ENCODE assay signal across 8 mouse cellular contexts in the genomic region with DNA sequence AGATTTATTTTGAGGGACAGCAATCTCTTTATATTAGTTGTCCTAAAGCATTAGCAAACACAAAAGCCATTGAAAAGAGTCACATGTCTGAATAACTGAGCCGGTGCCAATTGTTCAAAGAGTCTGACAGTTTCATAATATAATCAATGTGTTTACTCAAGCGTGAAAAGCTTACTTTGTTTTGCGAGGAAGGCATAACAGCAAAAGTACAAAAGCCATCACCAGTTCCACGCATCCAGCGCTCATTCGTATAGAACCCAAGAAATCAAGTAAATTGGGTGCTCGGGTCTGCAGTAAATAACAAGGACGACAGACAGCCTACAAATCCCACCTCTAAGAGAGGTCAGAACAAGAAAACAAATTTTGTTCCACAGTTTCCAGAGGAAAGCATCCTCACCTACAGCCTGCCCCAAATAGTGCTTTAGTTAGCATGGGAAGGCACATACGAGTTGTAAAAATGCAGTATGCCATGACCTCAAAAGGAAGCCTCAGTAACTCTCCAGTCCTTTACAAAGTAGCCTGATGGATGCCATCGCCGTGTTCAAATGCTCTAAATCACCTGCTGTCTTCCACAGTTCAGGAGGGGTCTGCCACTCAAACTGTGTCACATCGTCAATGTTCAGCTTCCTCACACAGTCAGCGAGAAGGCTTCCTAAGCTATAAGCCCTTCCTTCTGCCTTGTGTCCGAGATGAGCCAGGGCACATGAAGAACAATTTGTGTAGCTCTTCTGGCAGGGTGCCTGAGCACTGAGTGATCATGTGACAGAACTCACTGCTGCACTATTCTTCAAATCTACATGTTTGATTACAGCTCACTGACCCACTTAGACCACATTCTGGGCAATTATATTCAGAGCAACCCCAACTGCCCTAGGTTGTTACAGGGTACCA. TPM values are rescaled to one million over a fixed set of nuclear protein-coding genes. Genes with fewer than 3 reads are reported as not detected.
DNase-seq lines count a peak whose midpoint lies in the region; ATAC-seq and TF ChIP-seq lines count a peak whose summit lies in the region.

No protein-coding gene starts in this region.

- H3K9ac ChIP-seq in kidney, embryonic 16.5 days (replicated peaks; ENCODE audit: low read length): no peak overlapping the region
- H3K9ac ChIP-seq in forebrain, embryonic 11.5 days (ENCODE audit: low read length): no peak overlapping the region
- H3K9ac ChIP-seq in hindbrain, embryonic 16.5 days (ENCODE audit: low read depth, low read length): no peak overlapping the region

- peaks cover 6% of the 10 kb centered on the region; the same call in 1 of the 2 replicates for H3K4me1 ChIP-seq in kidney, adult 2 months (ENCODE audit: control insufficient read depth, insufficient read depth, low read length)
- H3K4me1 ChIP-seq in kidney, embryonic 16.5 days (ENCODE audit: insufficient read depth, low read length): peaks cover 10% of the 10 kb centered on the region
- H3K4me1 ChIP-seq in forebrain, embryonic 11.5 days (replicated peaks; ENCODE audit: control insufficient read depth, insufficient read depth, low read length): peaks cover 7% of the 10 kb centered on the region; the same call in 1 of the 2 replicates
- H3K4me1 ChIP-seq in hindbrain, embryonic 16.5 days (ENCODE audit: control insufficient read depth, insufficient read depth, low read depth, low read length): peaks cover 10% of the 10 kb centered on the region

- no peak for TF ChIP-seq POLR2A in kidney, adult 2 months (IDR thresholded peaks at IDR 0.05; ENCODE audit: low read depth, low read length)

- DNase-seq in kidney, adult 2 months: peak; percentile 67
- peak; percentile 53 for DNase-seq in adrenal gland, postnatal 25 days
- DNase-seq in forebrain, embryonic 11.5 days (ENCODE audit: low spot score): peak; percentile 66
- DNase-seq in telencephalon, adult 2 months (ENCODE audit: low read depth, low spot score): peak; percentile 31
- no peak for DNase-seq in ovary, postnatal 14 days (ENCODE audit: low spot score)
- DNase-seq in frontal cortex, postnatal 25 days (ENCODE audit: low spot score in 2 of 2): no peak

- 57% methylated on average over 14 of the region's 14 CpGs for WGBS in kidney, adult 2 months
- 59% methylated on average over 14 of the region's 14 CpGs for WGBS in kidney, embryonic 16.5 days
- WGBS in forebrain, embryonic 11.5 days: 15% methylated on average over 14 of the region's 14 CpGs
- 16% methylated on average over 14 of the region's 14 CpGs for WGBS in hindbrain, embryonic 16.5 days

- no peak for ATAC-seq in kidney, embryonic 16.5 days (ENCODE audit: low FRiP score, low TSS enrichment)
- peak; percentile 82 for ATAC-seq in forebrain, embryonic 11.5 days (replicated peaks; ENCODE audit: low FRiP score)
- ATAC-seq in hindbrain, embryonic 16.5 days: peak; percentile 81

- H3K27me3 ChIP-seq in kidney, adult 2 months (replicated peaks; ENCODE audit: control insufficient read depth, insufficient read depth, low read length): no peaks in the 10 kb centered on the region
- H3K27me3 ChIP-seq in kidney, embryonic 16.5 days (ENCODE audit: insufficient read depth, low read length): no peaks in the 10 kb centered on the region
- no peaks in the 10 kb centered on the region for H3K27me3 ChIP-seq in forebrain, embryonic 11.5 days (ENCODE audit: control insufficient read depth, insufficient read depth, low read length)
- H3K27me3 ChIP-seq in hindbrain, embryonic 16.5 days (replicated peaks; ENCODE audit: control insufficient read depth, insufficient read depth, low read length): no peaks in the 10 kb centered on the region

- no peak for TF ChIP-seq CTCF in kidney, adult 2 months (conservative IDR thresholded peaks at IDR 0.05; ENCODE audit: insufficient read depth, insufficient read length, low read depth, low read length)

- H3K4me2 ChIP-seq in kidney, embryonic 16.5 days (replicated peaks; ENCODE audit: low read depth, low read length): no peak overlapping the region
- H3K4me2 ChIP-seq in forebrain, embryonic 11.5 days (ENCODE audit: low read depth, low read length, severe bottlenecking): peak overlapping the region; percentile 21
- H3K4me2 ChIP-seq in hindbrain, embryonic 16.5 days (ENCODE audit: low read length): peak overlapping the region; percentile 17

- no peak overlapping the region for H3K27ac ChIP-seq in kidney, adult 2 months (ENCODE audit: insufficient read depth, low read depth, low read length)
- no peak overlapping the region for H3K27ac ChIP-seq in kidney, embryonic 16.5 days (ENCODE audit: low read length)
- H3K27ac ChIP-seq in forebrain, embryonic 11.5 days (ENCODE audit: low read depth, low read length): peak overlapping the region; percentile 42; the same call in 1 of the 2 replicates
- no peak overlapping the region for H3K27ac ChIP-seq in hindbrain, embryonic 16.5 days (ENCODE audit: low read depth, low read length)

- no peaks in the 10 kb centered on the region for H3K36me3 ChIP-seq in kidney, adult 2 months (ENCODE audit: control insufficient read depth, insufficient read depth, low read length)
- H3K36me3 ChIP-seq in kidney, embryonic 16.5 days (ENCODE audit: insufficient read depth, low read length): no peaks in the 10 kb centered on the region
- H3K36me3 ChIP-seq in forebrain, embryonic 11.5 days (ENCODE audit: control insufficient read depth, insufficient read depth, low read length): no peaks in the 10 kb centered on the region
- H3K36me3 ChIP-seq in hindbrain, embryonic 16.5 days (ENCODE audit: control insufficient read depth, insufficient read depth, low read length): no peaks in the 10 kb centered on the region

- no peaks in the 10 kb centered on the region for H3K9me3 ChIP-seq in kidney, embryonic 16.5 days (ENCODE audit: low read length)
- no peaks in the 10 kb centered on the region for H3K9me3 ChIP-seq in forebrain, embryonic 11.5 days (ENCODE audit: control insufficient read depth, low read length)
- H3K9me3 ChIP-seq in hindbrain, embryonic 16.5 days (ENCODE audit: control insufficient read depth, low read length): no peaks in the 10 kb centered on the region

- no peak overlapping the region for H3K4me3 ChIP-seq in kidney, adult 2 months (ENCODE audit: insufficient read depth, low read depth, low read length)
- no peak overlapping the region for H3K4me3 ChIP-seq in kidney, embryonic 16.5 days (ENCODE audit: low read length)
- H3K4me3 ChIP-seq in forebrain, embryonic 11.5 days (ENCODE audit: low read depth, low read length): no peak overlapping the region
- no peak overlapping the region for H3K4me3 ChIP-seq in hindbrain, embryonic 16.5 days (ENCODE audit: low read length)

RNA-seq across cellular contexts. Expression of a gene that starts 41.9 kb away (rescaled TPM):
- polyA plus RNA-seq in kidney, adult 2 months (2012; rRNA removed): 34.0 and 40.7 TPM in 2 replicates
- polyA plus RNA-seq in kidney, embryonic 16.5 days (2015; fragmentation: Nextera tagmentation; extraction: Ambion mirVana): 23.2 and 23.3 TPM in 2 replicates
- 12.8 and 15.4 TPM in 2 replicates for total RNA-seq in adrenal gland, postnatal 25 days (2021)
- 20.8 and 22.9 TPM in 2 replicates for polyA plus RNA-seq in forebrain, embryonic 11.5 days (2014; fragmentation: Nextera tagmentation; extraction: Ambion mirVana)
- 5.0 and 5.5 TPM in 2 replicates for polyA plus RNA-seq in hindbrain, embryonic 16.5 days (2015; fragmentation: Nextera tagmentation; extraction: Ambion mirVana)

Comparison
In these comparisons a context has a peak if more than half of its experiments do, and no peak if none do; other contexts are left out.
1. DNase-seq: peak in kidney, adult 2 months (single experiment), adrenal gland, postnatal 25 days (single experiment), forebrain, embryonic 11.5 days (single experiment) and telencephalon, adult 2 months (single experiment); none in ovary, postnatal 14 days (single experiment) and frontal cortex, postnatal 25 days (0 of 2).